Mouse (Mus musculus) hindbrain, embryonic 14.5 days (tissue): ENCODE measurements around the gene Vegfa. TPM values are rescaled to one million over a fixed set of nuclear protein-coding genes. Genes with fewer than 3 reads are reported as not detected.

ENCODE experiments used
- ATAC-seq: fragments of 200-750 bp; cut with Nextera tagmentation; 2 replicates; pipeline ENCODE4 v1.8.0; 2017; ENCODE audit warnings: moderate number of reproducible peaks, mild to moderate bottlenecking, moderate TSS enrichment, moderate library complexity; ENCODE audit not compliant: low FRiP score
- DNase-seq: peaks from one replicate; pipeline ENCODE4 v3.0.0-alpha.2; 2015; ENCODE audit warnings: low spot score
- H3K27ac ChIP-seq: fragments of 300-500 bp; sonication (generic); 2 replicates; pipeline ENCODE4 v1.5.1; 2014; ENCODE audit warnings: mild to moderate bottlenecking, moderate library complexity
- H3K27me3 ChIP-seq: fragments of 300-500 bp; sonication (generic); 2 replicates; pipeline ENCODE4 v1.6.1; 2014; ENCODE audit warnings: mild to moderate bottlenecking, low read length, mixed read lengths; ENCODE audit not compliant: control insufficient read depth, insufficient read depth
- H3K36me3 ChIP-seq: fragments of 300-500 bp; sonication (generic); replicated peaks from 2 replicates; pipeline ENCODE4 v1.6.1; 2014; ENCODE audit not compliant: control insufficient read depth, insufficient read depth
- H3K4me1 ChIP-seq: fragments of 300-500 bp; sonication (generic); replicated peaks from 2 replicates; pipeline ENCODE4 v1.6.1; 2014; ENCODE audit warnings: antibody characterized with exemption, low read length, mixed read lengths; ENCODE audit not compliant: control insufficient read depth, insufficient read depth
- H3K4me2 ChIP-seq: fragments of 300-500 bp; sonication (generic); replicated peaks from 2 replicates; pipeline ENCODE4 v1.6.1; 2014; ENCODE audit warnings: mild to moderate bottlenecking, moderate library complexity
- H3K4me3 ChIP-seq: fragments of 300-500 bp; sonication (generic); replicated peaks from 2 replicates; pipeline ENCODE4 v1.5.1; 2014; ENCODE audit warnings: mild to moderate bottlenecking, low read length
- H3K9ac ChIP-seq: fragments of 300-500 bp; sonication (generic); 2 replicates; pipeline ENCODE4 v1.6.1; 2014
- H3K9me3 ChIP-seq: fragments of 300-500 bp; sonication (generic); 2 replicates; pipeline ENCODE4 v1.6.1; 2016; ENCODE audit warnings: low read length; ENCODE audit not compliant: control insufficient read depth
- WGBS: fragments of 180-500 bp; shearing (Covaris S2); extraction: QIAGEN DNeasy Blood & Tissue Kit; methylation state at CpG from one replicate; pipeline ENCODE4 v1.1.7; 2014; 5-methylcytosine and 5-hydroxymethylcytosine counted together
- polyA plus RNA-seq: library from polyadenylated mRNA; unstranded; fragments of >200 nt; fragmentation: Nextera tagmentation; extraction: Ambion mirVana; gene quantifications from 2 replicates; pipeline ENCODE4 v1.2.1, GENCODE M21; 2014

Gene Vegfa
- polyA plus RNA-seq, 1 experiment from 2014 or later = 6.5 TPM

DNA sequence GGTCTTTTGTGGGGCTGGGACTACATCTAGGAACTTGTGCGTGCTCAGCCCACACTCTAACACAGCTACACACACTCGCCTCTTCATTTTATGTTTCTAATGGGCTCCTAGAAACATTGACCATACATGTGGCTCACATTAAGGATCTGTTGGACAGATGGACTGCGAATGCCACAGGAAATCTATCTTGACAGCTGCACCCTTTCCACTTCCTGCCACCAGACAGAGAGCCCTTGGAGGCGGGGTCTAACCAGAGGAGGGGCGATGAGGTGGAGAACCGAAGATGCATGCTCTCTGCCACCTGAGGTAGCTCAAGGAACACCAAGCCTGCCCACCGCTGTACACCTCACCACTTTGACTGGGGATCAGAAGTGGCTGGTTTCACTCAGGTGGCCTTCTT lies 57.7 kb downstream of the Vegfa start:
- Histone ChIP-seq H3K36me3 (no peaks in the 10 kb centered on the region), H3K9me3 (no peaks in the 10 kb centered on the region), H3K27ac (no peak overlapping the region), H3K27me3 (no peaks in the 10 kb centered on the region), H3K9ac (no peak overlapping the region), H3K4me3 (no peak overlapping the region), H3K4me1 (no peaks in the 10 kb centered on the region), H3K4me2 (no peak overlapping the region)
- DNase-seq (no peak), ATAC-seq (no peak)
- WGBS = 81% methylated on average over 7 of the region's 7 CpGs

DNA sequence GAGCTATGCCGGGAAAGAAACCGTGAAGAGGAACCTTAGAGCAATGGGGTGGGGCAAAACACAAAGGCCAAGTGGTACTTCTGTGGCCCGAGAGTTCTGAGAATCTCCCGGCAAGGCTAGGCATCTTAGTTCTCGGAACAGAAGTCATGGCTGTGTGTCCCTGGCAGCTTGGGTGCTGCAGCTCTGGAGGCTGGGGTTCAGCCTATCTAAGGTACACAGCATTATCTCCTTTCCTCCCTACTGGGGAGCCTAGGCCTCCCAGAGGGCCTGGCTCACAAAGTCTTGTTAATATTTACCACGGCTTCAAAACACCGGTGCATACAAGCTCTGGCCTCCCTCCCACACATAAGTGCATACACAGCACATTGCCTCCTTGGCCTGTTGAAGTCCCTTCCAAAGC lies 59.0 kb downstream of the Vegfa start:
- ATAC-seq (no peak), DNase-seq (no peak)
- no peak overlapping the region for H3K27ac ChIP-seq
- H3K9me3 ChIP-seq = no peaks in the 10 kb centered on the region
- no peaks in the 10 kb centered on the region for H3K4me1 ChIP-seq
- no peak overlapping the region for H3K9ac ChIP-seq
- 85% methylated on average over 7 of the region's 7 CpGs for WGBS
- no peak overlapping the region for H3K4me3 ChIP-seq
- no peak overlapping the region for H3K4me2 ChIP-seq
- no peaks in the 10 kb centered on the region for H3K27me3 ChIP-seq
- H3K36me3 ChIP-seq = no peaks in the 10 kb centered on the region

DNA sequence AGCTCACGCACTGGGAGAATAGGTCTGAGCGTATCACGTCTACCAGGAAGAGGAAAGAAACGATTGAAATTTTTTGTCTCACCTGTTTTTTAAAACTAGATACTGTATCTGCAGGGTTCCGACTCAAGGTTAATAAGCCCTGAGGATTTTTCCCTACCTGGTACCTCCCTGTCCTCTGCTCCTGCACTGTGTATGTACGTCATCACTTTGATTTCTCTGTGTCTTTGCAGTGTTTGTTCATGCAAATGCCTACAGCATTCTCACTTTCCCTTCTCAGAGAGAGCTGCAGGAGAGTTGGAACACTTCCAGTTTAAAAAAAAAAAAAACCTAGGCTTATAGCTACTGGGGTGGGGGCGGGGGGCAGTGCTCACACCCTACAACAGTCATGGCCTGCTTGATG lies 59.8 kb downstream of the Vegfa start:
- no peak for DNase-seq
- no peak for ATAC-seq
- Histone ChIP-seq H3K27me3 (no peaks in the 10 kb centered on the region), H3K4me3 (no peak overlapping the region), H3K27ac (no peak overlapping the region), H3K4me1 (no peaks in the 10 kb centered on the region), H3K4me2 (no peak overlapping the region), H3K9ac (no peak overlapping the region), H3K36me3 (no peaks in the 10 kb centered on the region), H3K9me3 (no peaks in the 10 kb centered on the region)
- 87% methylated on average over 7 of the region's 7 CpGs for WGBS

DNA sequence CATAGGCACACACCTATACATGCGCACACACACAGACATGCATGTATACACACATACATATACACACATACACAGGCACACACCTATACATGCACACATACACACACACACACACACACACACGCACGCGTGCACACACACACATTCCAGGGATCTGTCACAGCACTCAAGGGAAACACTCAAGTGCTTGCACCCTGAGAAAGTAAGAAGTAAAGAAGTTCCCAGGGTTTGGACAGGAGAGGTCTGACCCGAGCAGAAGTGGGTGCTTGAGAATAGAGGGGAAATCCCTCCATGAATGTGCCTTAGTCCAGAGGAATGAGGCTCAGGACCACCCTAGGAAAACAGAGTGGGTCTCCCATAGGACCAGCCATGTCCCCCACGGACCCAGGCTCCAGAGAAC lies 60.4 kb downstream of the Vegfa start:
- Histone ChIP-seq H3K27me3 (no peaks in the 10 kb centered on the region), H3K9me3 (no peaks in the 10 kb centered on the region), H3K27ac (no peak overlapping the region), H3K9ac (no peak overlapping the region), H3K4me1 (no peaks in the 10 kb centered on the region), H3K4me2 (no peak overlapping the region), H3K36me3 (no peaks in the 10 kb centered on the region), H3K4me3 (no peak overlapping the region)
- no peak for ATAC-seq
- no peak for DNase-seq
- 90% methylated on average over 6 of the region's 6 CpGs for WGBS

DNA sequence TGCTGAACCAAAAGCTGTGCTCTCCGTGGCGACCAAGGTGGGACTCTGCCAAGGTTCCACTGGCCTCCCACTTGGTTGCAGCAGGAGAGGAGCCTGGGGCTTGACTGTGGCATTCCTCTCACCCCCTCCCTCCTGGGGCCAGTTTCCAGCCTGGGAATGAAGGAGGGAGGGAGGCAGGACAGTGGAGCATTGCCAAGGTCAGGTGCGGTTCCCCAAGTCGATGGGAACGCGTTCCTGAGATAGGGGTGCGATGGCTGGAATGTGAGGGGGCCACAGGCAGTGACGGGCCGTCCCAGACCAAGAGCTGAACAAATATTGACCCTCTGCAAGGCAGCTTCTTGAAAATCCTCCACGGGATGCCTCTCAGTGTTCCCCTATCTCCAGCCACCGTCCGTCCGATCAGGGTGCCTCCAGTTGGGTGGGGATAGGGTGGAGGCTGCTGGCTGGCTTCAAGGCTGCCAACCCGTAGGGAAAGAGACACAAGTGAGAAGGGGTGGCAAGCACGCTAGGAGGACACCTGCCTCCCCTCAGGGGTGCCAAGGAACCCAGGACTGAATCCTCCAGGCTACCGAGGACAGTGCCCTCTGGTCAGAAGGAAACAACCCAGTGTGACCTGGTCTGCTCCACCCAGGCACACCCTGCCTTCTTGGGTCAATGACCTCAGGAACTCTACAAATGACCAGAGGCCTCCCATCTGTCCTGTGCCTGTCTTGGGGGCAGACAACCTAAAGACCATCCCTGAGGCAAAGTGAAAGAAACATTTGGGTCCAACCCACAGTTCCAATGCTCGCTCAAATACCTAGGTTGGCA lies 61.2 kb downstream of the Vegfa start:
- no peak overlapping the region for H3K4me3 ChIP-seq
- no peak for ATAC-seq
- H3K9ac ChIP-seq = no peak overlapping the region
- no peak overlapping the region for H3K4me2 ChIP-seq
- 82% methylated on average over 17 of the region's 17 CpGs for WGBS
- H3K27ac ChIP-seq = no peak overlapping the region
- H3K27me3 ChIP-seq = no peaks in the 10 kb centered on the region
- H3K9me3 ChIP-seq = no peaks in the 10 kb centered on the region
- no peaks in the 10 kb centered on the region for H3K36me3 ChIP-seq
- no peak for DNase-seq
- no peaks in the 10 kb centered on the region for H3K4me1 ChIP-seq

DNA sequence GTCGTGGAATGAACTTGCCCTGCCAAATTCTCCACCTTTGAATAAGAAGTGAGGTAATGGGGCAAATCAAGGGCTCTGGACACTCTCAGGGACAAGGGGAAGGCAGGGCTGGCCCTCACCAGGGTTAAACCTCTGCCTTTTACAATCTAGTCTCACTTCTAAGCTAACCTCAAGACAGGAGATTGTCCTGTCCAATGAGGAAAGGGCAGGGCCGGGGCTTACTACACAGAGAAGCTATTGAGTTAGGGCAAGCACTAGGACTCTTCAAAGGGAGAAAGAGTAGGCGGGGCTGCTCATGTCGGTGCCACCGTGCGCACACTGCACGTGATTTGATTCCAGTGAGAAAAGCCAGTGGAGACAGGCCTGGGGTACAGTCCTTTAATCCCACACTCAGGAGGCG lies 62.6 kb downstream of the Vegfa start:
- H3K9ac ChIP-seq = no peak overlapping the region
- no peak for DNase-seq
- no peaks in the 10 kb centered on the region for H3K27me3 ChIP-seq
- no peaks in the 10 kb centered on the region for H3K36me3 ChIP-seq
- ATAC-seq = no peak
- H3K27ac ChIP-seq = no peak overlapping the region
- 68% methylated on average over 8 of the region's 8 CpGs for WGBS
- no peak overlapping the region for H3K4me2 ChIP-seq
- H3K4me3 ChIP-seq = no peak overlapping the region
- H3K4me1 ChIP-seq = no peaks in the 10 kb centered on the region
- H3K9me3 ChIP-seq = no peaks in the 10 kb centered on the region

DNA sequence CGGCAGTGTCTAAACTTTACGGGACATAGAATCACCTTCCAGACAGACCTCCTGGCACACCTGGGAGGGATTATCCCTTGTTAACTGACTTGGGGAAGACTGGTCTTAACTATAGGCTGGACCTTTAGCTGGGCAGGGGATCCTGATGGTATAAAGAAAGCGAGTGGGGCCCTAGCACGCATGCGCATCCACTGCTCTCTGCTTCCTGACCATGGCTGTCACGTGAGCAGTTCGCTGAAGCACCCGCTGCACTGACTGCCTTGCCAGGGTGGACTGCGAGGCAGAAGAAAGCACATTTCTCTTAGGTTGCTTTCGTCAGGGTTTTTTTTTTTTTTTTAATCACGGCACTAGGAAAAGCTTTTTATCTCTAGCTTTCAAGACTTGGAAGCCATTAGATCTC lies 63.8 kb downstream of the Vegfa start:
- no peaks in the 10 kb centered on the region for H3K36me3 ChIP-seq
- H3K9me3 ChIP-seq = no peaks in the 10 kb centered on the region
- no peaks in the 10 kb centered on the region for H3K4me1 ChIP-seq
- no peak overlapping the region for H3K9ac ChIP-seq
- ATAC-seq (no peak), DNase-seq (no peak)
- H3K4me3 ChIP-seq = no peak overlapping the region
- no peak overlapping the region for H3K4me2 ChIP-seq
- H3K27ac ChIP-seq = no peak overlapping the region
- H3K27me3 ChIP-seq = no peaks in the 10 kb centered on the region
- 87% methylated on average over 11 of the region's 11 CpGs for WGBS

Other genes starting within 250 kb of the Vegfa start
- 143 and 148 TPM in 2 replicates for gene Mrps18a, start 78.6 kb upstream of the Vegfa start, polyA plus RNA-seq
- 50.3 and 52.5 TPM in 2 replicates for gene Rsph9, start 111.8 kb upstream of the Vegfa start, polyA plus RNA-seq
- gene Mad2l1bp, start 121.2 kb upstream of the Vegfa start, polyA plus RNA-seq = 19.6 and 21.9 TPM in 2 replicates
- 25.7 and 29.9 TPM in 2 replicates for gene Gtpbp2, start 128.7 kb upstream of the Vegfa start, polyA plus RNA-seq
- gene Polh, start 170.3 kb upstream of the Vegfa start, polyA plus RNA-seq = 5.5 and 6.4 TPM in 2 replicates
- gene Xpo5, start 170.4 kb upstream of the Vegfa start, polyA plus RNA-seq = 43.4 and 44.4 TPM in 2 replicates
- gene Polr1c, start 215.7 kb upstream of the Vegfa start, polyA plus RNA-seq = 75.4 and 80.1 TPM in 2 replicates
- 91.6 and 97.2 TPM in 2 replicates for gene Yipf3, start 215.7 kb upstream of the Vegfa start, polyA plus RNA-seq
- 15.1 and 18.1 TPM in 2 replicates for gene Lrrc73, start 221.2 kb upstream of the Vegfa start, polyA plus RNA-seq